Mouse (Mus musculus): ENCODE measurements at regions not wholly inside any gene's neighbourhood (a gene's known extent, or its start where the extent isn't known, plus 50 kb on each side); places are given as distances from the start of the nearest gene placed in this dataset.

DNA sequence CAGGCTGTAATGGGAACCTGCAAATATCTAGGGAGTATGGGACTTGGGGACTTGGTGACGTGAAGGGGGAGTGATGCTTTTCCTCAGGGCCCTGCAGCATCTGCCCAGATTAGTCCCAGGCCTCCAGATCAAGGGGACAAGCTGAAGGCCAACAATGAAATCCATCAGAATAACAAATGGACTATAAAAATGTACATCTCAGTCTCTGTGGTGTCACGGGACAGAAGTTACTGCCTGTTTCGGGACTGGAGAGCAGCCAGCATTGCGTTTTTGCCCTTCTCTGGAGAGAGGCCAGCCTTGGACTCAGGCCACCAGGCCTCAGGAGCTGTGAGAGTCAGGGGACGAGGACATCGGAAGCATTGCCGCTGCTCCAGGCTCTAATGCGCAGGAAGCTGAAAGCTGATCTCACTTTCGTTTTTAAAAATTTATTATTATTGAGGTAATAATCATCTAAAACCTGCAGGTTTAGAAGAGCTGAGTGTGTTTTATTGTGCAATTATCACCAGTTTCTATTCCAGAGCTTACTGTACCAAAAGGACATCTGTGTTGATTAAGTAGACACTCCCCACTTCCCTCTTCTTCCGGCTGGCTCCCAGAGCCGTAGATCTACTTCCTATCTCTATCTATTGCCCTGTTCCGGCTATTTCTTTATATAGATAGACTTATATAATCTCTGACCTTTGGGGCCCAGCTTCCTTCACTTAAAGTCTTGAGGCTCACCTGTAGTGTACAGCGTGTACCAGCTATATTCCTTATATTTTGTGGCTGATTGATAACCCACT is 403.0 kb upstream of the Gm6657 start:
- TF ChIP-seq POLR2AphosphoS5 (IDR thresholded peaks at IDR 0.05; ENCODE audit: insufficient replicate concordance, low read depth, low read length) (no peak), GATA1 (IDR thresholded peaks at IDR 0.05; ENCODE audit: borderline replicate concordance, low read length) (no peak)
